Mouse (Mus musculus) layer of hippocampus, adult 2 months (tissue): ENCODE results near the gene Rpn1. TPM values are rescaled to one million over a fixed set of nuclear protein-coding genes. Genes with fewer than 3 reads are reported as not detected.

Experiments
- DNase-seq, 2 experiments: peaks; one replicate each; pipeline ENCODE4 v3.0.0; 2022; ENCODE audit warnings: low spot score in 2 of 2
- H3K27ac ChIP-seq: fragments of 200-600 bp; 2 replicates; pipeline ENCODE4 v1.8.1; 2022
- H3K4me3 ChIP-seq: fragments of 200-600 bp; 2 replicates; pipeline ENCODE4 v1.8.1; 2022; ENCODE audit warnings: mild to moderate bottlenecking
- CTCF ChIP-seq: fragments of 200-600 bp; conservative IDR thresholded peaks from 2 replicates; pipeline ENCODE4 v1.8.1; 2022; ENCODE audit warnings: antibody characterized with exemption, mild to moderate bottlenecking, moderate library complexity
- total RNA-seq, 2 experiments: library from RNA; stranded (reverse); gene quantifications; 2 replicates each; pipeline ENCODE4 v1.2.3; 2021

Rpn1 gene
- total RNA-seq, 2 experiments from 2014 or later = 163 to 174 TPM

- Histone ChIP-seq H3K4me3 (no peak overlapping the region), H3K27ac (no peak overlapping the region)
- TF ChIP-seq CTCF = no peak
- DNase-seq = no peak
These were observed 30.8 kb upstream of the Rpn1 start for GRCm38 (mm10) chr6:88053228-88054080.

GRCm38 (mm10) chr6:88054081-88054835 lies 30.0 kb upstream of the Rpn1 start:
- no peak overlapping the region for H3K4me3 ChIP-seq
- DNase-seq = no peak
- TF ChIP-seq CTCF = no peak
- H3K27ac ChIP-seq = no peak overlapping the region

- no peak for TF ChIP-seq CTCF
- Histone ChIP-seq H3K4me3 (no peak overlapping the region), H3K27ac (no peak overlapping the region)
- DNase-seq = no peak
These were observed 28.6 kb upstream of the Rpn1 start for GRCm38 (mm10) chr6:88055663-88056062.

- DNase-seq = no peak
- Histone ChIP-seq H3K27ac (no peak overlapping the region), H3K4me3 (no peak overlapping the region)
- TF ChIP-seq CTCF = no peak
These were observed 27.4 kb upstream of the Rpn1 start for GRCm38 (mm10) chr6:88056866-88057265.

- no peak for TF ChIP-seq CTCF
- Histone ChIP-seq H3K27ac (no peak overlapping the region), H3K4me3 (no peak overlapping the region)
- DNase-seq = no peak
These were observed 24.4 kb upstream of the Rpn1 start for GRCm38 (mm10) chr6:88059903-88060302.

GRCm38 (mm10) chr6:88060602-88061001 lies 23.7 kb upstream of the Rpn1 start:
- Histone ChIP-seq H3K27ac (no peak overlapping the region), H3K4me3 (no peak overlapping the region)
- no peak for TF ChIP-seq CTCF
- DNase-seq = no peak

GRCm38 (mm10) chr6:88061406-88061805 lies 22.9 kb upstream of the Rpn1 start:
- no peak for DNase-seq
- no peak overlapping the region for H3K27ac ChIP-seq
- no peak for TF ChIP-seq CTCF
- no peak overlapping the region for H3K4me3 ChIP-seq

- DNase-seq = no peak
- TF ChIP-seq CTCF = no peak
These were observed 21.9 kb upstream of the Rpn1 start for GRCm38 (mm10) chr6:88062398-88062797.

GRCm38 (mm10) chr6:88064072-88064642 lies 20.1 kb upstream of the Rpn1 start:
- Histone ChIP-seq H3K4me3 (no peak overlapping the region), H3K27ac (peak overlapping the region; percentile 5; the same call in 1 of the 2 replicates)
- DNase-seq = no peak
- no peak for TF ChIP-seq CTCF

More at GRCm38 (mm10) chr6:88062398-88062797, 21.9 kb upstream of the Rpn1 start:
- H3K4me3 ChIP-seq = no peak overlapping the region
- H3K27ac ChIP-seq = no peak overlapping the region

- DNase-seq = no peak
- Histone ChIP-seq H3K4me3 (no peak overlapping the region), H3K27ac (peak overlapping the region; percentile 70; the same call in 1 of the 2 replicates)
- TF ChIP-seq CTCF = no peak
These were observed 19.2 kb upstream of the Rpn1 start for GRCm38 (mm10) chr6:88065116-88065515.

- TF ChIP-seq CTCF = no peak
- no peak overlapping the region for H3K4me3 ChIP-seq
- no peak overlapping the region for H3K27ac ChIP-seq
- DNase-seq = no peak
These were observed 18.3 kb upstream of the Rpn1 start for GRCm38 (mm10) chr6:88065968-88066367.

GRCm38 (mm10) chr6:88067722-88068121 lies 16.6 kb upstream of the Rpn1 start:
- Histone ChIP-seq H3K27ac (no peak overlapping the region), H3K4me3 (no peak overlapping the region)
- no peak for DNase-seq
- no peak for TF ChIP-seq CTCF

GRCm38 (mm10) chr6:88068739-88069138 lies 15.5 kb upstream of the Rpn1 start:
- no peak overlapping the region for H3K27ac ChIP-seq
- no peak for DNase-seq
- TF ChIP-seq CTCF = no peak
- no peak overlapping the region for H3K4me3 ChIP-seq
